Mouse (Mus musculus): ENCODE measurements around the gene Atf6b. TPM values are rescaled to one million over a fixed set of nuclear protein-coding genes. Genes with fewer than 3 reads are reported as not detected.

The Atf6b gene
- polyA plus RNA-seq, 1 experiment from 2014 or later: 72.0 TPM

- ATAC-seq (ENCODE audit: insufficient read depth, low FRiP score, low read depth): no peak
- Histone ChIP-seq H3K9me3 (no peaks in the 10 kb centered on the region), H3K4me3 (replicated peaks) (peak within 1 kb of the TSS; percentile 77), H3K27ac (peak within 1 kb of the TSS; percentile 95), H3K36me3 (0 out of 2 replicates have a peak, but pooled peaks cover 2% of the 10 kb centered on the region), H3K4me2 (peak within 1 kb of the TSS; percentile 96), H3K9ac (peak within 1 kb of the TSS; percentile 62), H3K27me3 (replicated peaks) (peaks cover 26% of the 10 kb centered on the region), H3K4me1 (peaks cover 50% of the 10 kb centered on the region)
- 4% methylated on average over 29 of the region's 29 CpGs for WGBS
Measured at GRCm38 (mm10) chr17:34627943-34628643, 18.9 kb upstream of the Atf6b start, which contains the start of gene Ppt2. Gene Ppt2, minus strand, starts transcription at chr17:34628510.

GRCm38 (mm10) chr17:34628644-34628967 lies 18.3 kb upstream of the Atf6b start:
- peaks cover 26% of the 10 kb centered on the region for H3K27me3 ChIP-seq (replicated peaks)
- no peak overlapping the region for H3K9ac ChIP-seq
- peak overlapping the region; percentile 77 for H3K4me3 ChIP-seq (replicated peaks)
- 0 out of 2 replicates have a peak, but pooled peaks cover 2% of the 10 kb centered on the region for H3K36me3 ChIP-seq
- H3K4me2 ChIP-seq: peak overlapping the region; percentile 96
- peaks cover 50% of the 10 kb centered on the region for H3K4me1 ChIP-seq
- ATAC-seq (ENCODE audit: insufficient read depth, low FRiP score, low read depth): no peak
- 30% methylated on average over 5 of the region's 5 CpGs for WGBS
- H3K27ac ChIP-seq: peak overlapping the region; percentile 95
- H3K9me3 ChIP-seq: no peaks in the 10 kb centered on the region

GRCm38 (mm10) chr17:34629221-34629751 lies 17.7 kb upstream of the Atf6b start, which contains the start of gene Prrt1:
Gene Prrt1, plus strand, starts transcription at chr17:34629533.
- Histone ChIP-seq H3K9ac (peak within 1 kb of the TSS; percentile 62; the same call in 1 of the 2 replicates), H3K9me3 (no peaks in the 10 kb centered on the region), H3K27me3 (replicated peaks) (peaks cover 26% of the 10 kb centered on the region), H3K27ac (peak within 1 kb of the TSS; percentile 95), H3K4me1 (peaks cover 50% of the 10 kb centered on the region), H3K36me3 (0 out of 2 replicates have a peak, but pooled peaks cover 2% of the 10 kb centered on the region), H3K4me2 (peak within 1 kb of the TSS; percentile 96), H3K4me3 (replicated peaks) (peak within 1 kb of the TSS; percentile 77)
- 11% methylated on average over 16 of the region's 16 CpGs for WGBS
- no peak for ATAC-seq (ENCODE audit: insufficient read depth, low FRiP score, low read depth)

- H3K9ac ChIP-seq: no peak overlapping the region
- 27% methylated on average over 12 of the region's 12 CpGs for WGBS
- peak overlapping the region; percentile 96 for H3K4me2 ChIP-seq
Measured at GRCm38 (mm10) chr17:34629796-34630603, 16.9 kb upstream of the Atf6b start.

GRCm38 (mm10) chr17:34630761-34631301 lies 16.1 kb upstream of the Atf6b start:
- peaks cover 26% of the 10 kb centered on the region for H3K27me3 ChIP-seq (replicated peaks)
- peak overlapping the region; percentile 84 for H3K4me2 ChIP-seq
- peaks cover 50% of the 10 kb centered on the region for H3K4me1 ChIP-seq
- no peaks in the 10 kb centered on the region for H3K9me3 ChIP-seq
- H3K27ac ChIP-seq: no peak overlapping the region
- WGBS: 5% methylated on average over 46 of the region's 48 CpGs
- H3K9ac ChIP-seq: no peak overlapping the region
- no peak for ATAC-seq (ENCODE audit: insufficient read depth, low FRiP score, low read depth)
- H3K4me3 ChIP-seq (replicated peaks): peak overlapping the region; percentile 41
- H3K36me3 ChIP-seq: no peaks in the 10 kb centered on the region

More at GRCm38 (mm10) chr17:34629796-34630603, 16.9 kb upstream of the Atf6b start:
- peak overlapping the region; percentile 77 for H3K4me3 ChIP-seq (replicated peaks)
- 0 out of 2 replicates have a peak, but pooled peaks cover 2% of the 10 kb centered on the region for H3K36me3 ChIP-seq
- H3K27me3 ChIP-seq (replicated peaks): peaks cover 26% of the 10 kb centered on the region
- no peak for ATAC-seq (ENCODE audit: insufficient read depth, low FRiP score, low read depth)
- H3K4me1 ChIP-seq: peaks cover 50% of the 10 kb centered on the region
- H3K9me3 ChIP-seq: no peaks in the 10 kb centered on the region
- no peak overlapping the region for H3K27ac ChIP-seq

- Histone ChIP-seq H3K4me2 (peak overlapping the region; percentile 84), H3K27ac (no peak overlapping the region), H3K4me3 (replicated peaks) (peak overlapping the region; percentile 41), H3K4me1 (peaks cover 41% of the 10 kb centered on the region), H3K9me3 (no peaks in the 10 kb centered on the region), H3K9ac (no peak overlapping the region), H3K36me3 (no peaks in the 10 kb centered on the region), H3K27me3 (replicated peaks) (peaks cover 26% of the 10 kb centered on the region)
- 11% methylated on average over 12 of the region's 12 CpGs for WGBS
- no peak for ATAC-seq (ENCODE audit: insufficient read depth, low FRiP score, low read depth)
Measured at GRCm38 (mm10) chr17:34631647-34632046, 15.3 kb upstream of the Atf6b start.

- peak; percentile 58 for ATAC-seq (ENCODE audit: insufficient read depth, low FRiP score, low read depth)
- Histone ChIP-seq H3K9ac (no peak overlapping the region), H3K4me2 (peak overlapping the region; percentile 84), H3K4me3 (replicated peaks) (peak overlapping the region; percentile 41), H3K9me3 (no peaks in the 10 kb centered on the region), H3K27me3 (replicated peaks) (peaks cover 26% of the 10 kb centered on the region), H3K36me3 (no peaks in the 10 kb centered on the region), H3K27ac (peak overlapping the region; percentile 26), H3K4me1 (peaks cover 41% of the 10 kb centered on the region)
- under 1% methylated on average over 26 of the region's 26 CpGs for WGBS
Measured at GRCm38 (mm10) chr17:34632261-34632691, 14.7 kb upstream of the Atf6b start.

- H3K27ac ChIP-seq: no peak overlapping the region
- peaks cover 14% of the 10 kb centered on the region for H3K27me3 ChIP-seq (replicated peaks)
- no peak overlapping the region for H3K9ac ChIP-seq
- H3K4me2 ChIP-seq: no peak overlapping the region
- peaks cover 23% of the 10 kb centered on the region for H3K4me1 ChIP-seq
- no peak for ATAC-seq (ENCODE audit: insufficient read depth, low FRiP score, low read depth)
- H3K9me3 ChIP-seq: no peaks in the 10 kb centered on the region
- no peak overlapping the region for H3K4me3 ChIP-seq (replicated peaks)
- 65% methylated on average over 2 of the region's 2 CpGs for whole genome bisulfite sequencing
- no peaks in the 10 kb centered on the region for H3K36me3 ChIP-seq
Measured at GRCm38 (mm10) chr17:34635671-34636070, 11.3 kb upstream of the Atf6b start.

GRCm38 (mm10) chr17:34637459-34637858 lies 9.5 kb upstream of the Atf6b start:
- Histone ChIP-seq H3K27me3 (replicated peaks) (no peaks in the 10 kb centered on the region), H3K36me3 (no peaks in the 10 kb centered on the region), H3K4me2 (no peak overlapping the region), H3K9ac (no peak overlapping the region), H3K4me3 (replicated peaks) (no peak overlapping the region), H3K4me1 (peaks cover 10% of the 10 kb centered on the region; the same call in 1 of the 2 replicates), H3K27ac (no peak overlapping the region), H3K9me3 (no peaks in the 10 kb centered on the region)
- ATAC-seq (ENCODE audit: insufficient read depth, low FRiP score, low read depth): no peak
- 64% methylated on average over 3 of the region's 3 CpGs for WGBS

GRCm38 (mm10) chr17:34639461-34640255 lies 7.3 kb upstream of the Atf6b start:
- no peak for ATAC-seq (ENCODE audit: insufficient read depth, low FRiP score, low read depth)
- Histone ChIP-seq H3K27me3 (replicated peaks) (no peaks in the 10 kb centered on the region), H3K4me2 (no peak overlapping the region), H3K9me3 (no peaks in the 10 kb centered on the region), H3K4me3 (replicated peaks) (no peak overlapping the region), H3K27ac (no peak overlapping the region), H3K4me1 (peaks cover 10% of the 10 kb centered on the region; the same call in 1 of the 2 replicates), H3K36me3 (no peaks in the 10 kb centered on the region), H3K9ac (no peak overlapping the region)
- 74% methylated on average over 7 of the region's 7 CpGs for WGBS
